Mouse (Mus musculus): ENCODE measurements around the gene Sox14. TPM values are rescaled to one million over a fixed set of nuclear protein-coding genes. Genes with fewer than 3 reads are reported as not detected.
A peak's percentile ranks its signal among the peaks of the same experiment; 100 is the strongest.

Sox14 gene
- polyA plus RNA-seq, 1 experiment from 2014 or later, result not detected

- Histone ChIP-seq H3K4me2 (ENCODE audit: low read depth, low read length) (no peak overlapping the region), H3K4me1 (ENCODE audit: control insufficient read depth, insufficient read depth, low read length) (no peaks in the 10 kb centered on the region), H3K27me3 (replicated peaks; ENCODE audit: control insufficient read depth, insufficient read depth, low read length) (peaks cover 53% of the 10 kb centered on the region), H3K9me3 (ENCODE audit: control insufficient read depth, low read length) (no peaks in the 10 kb centered on the region), H3K36me3 (ENCODE audit: control insufficient read depth, insufficient read depth, low read length) (no peaks in the 10 kb centered on the region), H3K4me3 (ENCODE audit: low read depth, low read length) (no peak overlapping the region), H3K9ac (ENCODE audit: low read depth, low read length) (no peak overlapping the region), H3K27ac (replicated peaks; ENCODE audit: low read depth, low read length) (no peak overlapping the region)
- no peak for ATAC-seq (ENCODE audit: low read depth)
- 81% methylated on average over 9 of the region's 9 CpGs for WGBS
- DNase-seq (ENCODE audit: low spot score), result no peak
Observed at GRCm38 (mm10) chr9:99862936-99863335, 13.0 kb downstream of the Sox14 start.

DNA sequence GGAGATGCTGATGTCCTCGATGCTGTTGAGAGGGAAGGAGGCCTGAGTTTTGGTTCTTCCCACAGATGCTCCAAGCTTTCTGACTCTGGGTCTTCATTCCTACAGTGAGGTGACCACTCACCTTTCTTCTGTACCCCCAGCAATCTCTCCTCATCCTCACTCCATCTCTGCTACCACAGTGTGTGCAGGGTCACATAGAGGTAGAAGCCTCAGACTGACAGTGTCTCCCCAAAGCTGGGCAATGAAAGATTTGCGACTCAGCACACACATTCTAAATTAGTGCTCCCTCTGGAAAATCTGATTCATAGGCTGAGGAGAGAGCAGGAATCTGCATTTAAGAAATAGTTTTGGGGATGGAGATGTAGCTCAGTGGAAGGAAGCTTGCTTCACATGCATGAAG, 21.5 kb downstream of the Sox14 start:
- Histone ChIP-seq H3K27ac (replicated peaks; ENCODE audit: low read depth, low read length) (no peak overlapping the region), H3K4me1 (ENCODE audit: control insufficient read depth, insufficient read depth, low read length) (no peaks in the 10 kb centered on the region), H3K9ac (ENCODE audit: low read depth, low read length) (no peak overlapping the region), H3K4me3 (ENCODE audit: low read depth, low read length) (no peak overlapping the region), H3K27me3 (replicated peaks; ENCODE audit: control insufficient read depth, insufficient read depth, low read length) (0 out of 2 replicates have a peak, but pooled peaks cover 6% of the 10 kb centered on the region), H3K9me3 (ENCODE audit: control insufficient read depth, low read length) (no peaks in the 10 kb centered on the region), H3K36me3 (ENCODE audit: control insufficient read depth, insufficient read depth, low read length) (no peaks in the 10 kb centered on the region), H3K4me2 (ENCODE audit: low read depth, low read length) (no peak overlapping the region)
- ATAC-seq (ENCODE audit: low read depth), result no peak
- no peak for DNase-seq (ENCODE audit: low spot score)
- 92% methylated on average over 2 of the region's 2 CpGs for WGBS

DNA sequence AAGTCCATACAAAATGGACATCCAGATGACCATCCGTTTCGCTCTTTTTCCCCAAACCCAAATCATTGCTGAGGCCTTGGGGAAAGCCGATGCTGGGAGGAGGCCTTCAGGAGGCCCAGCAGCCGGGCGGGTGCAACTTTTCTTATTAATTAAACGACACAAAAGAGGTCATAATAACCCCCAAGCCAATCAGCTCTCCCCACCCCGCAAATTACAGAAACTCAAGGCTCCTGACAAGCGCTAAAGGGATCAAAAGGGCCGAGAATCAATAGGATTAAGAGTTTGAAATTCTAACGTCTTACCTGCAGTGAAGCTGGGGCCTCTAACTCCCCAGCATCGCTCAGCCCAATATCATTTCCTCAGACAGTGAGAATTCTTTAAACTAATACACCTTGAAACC, 22.6 kb downstream of the Sox14 start:
- DNase-seq (ENCODE audit: low spot score) (no peak), ATAC-seq (ENCODE audit: low read depth) (no peak)
- 49% methylated on average over 11 of the region's 11 CpGs for WGBS
- Histone ChIP-seq H3K9ac (ENCODE audit: low read depth, low read length) (no peak overlapping the region), H3K36me3 (ENCODE audit: control insufficient read depth, insufficient read depth, low read length) (no peaks in the 10 kb centered on the region), H3K4me2 (ENCODE audit: low read depth, low read length) (no peak overlapping the region), H3K4me3 (ENCODE audit: low read depth, low read length) (no peak overlapping the region), H3K9me3 (ENCODE audit: control insufficient read depth, low read length) (no peaks in the 10 kb centered on the region), H3K27me3 (replicated peaks; ENCODE audit: control insufficient read depth, insufficient read depth, low read length) (0 out of 2 replicates have a peak, but pooled peaks cover 6% of the 10 kb centered on the region), H3K27ac (replicated peaks; ENCODE audit: low read depth, low read length) (no peak overlapping the region), H3K4me1 (ENCODE audit: control insufficient read depth, insufficient read depth, low read length) (no peaks in the 10 kb centered on the region)

- Histone ChIP-seq H3K4me1 (ENCODE audit: control insufficient read depth, insufficient read depth, low read length) (no peaks in the 10 kb centered on the region), H3K9me3 (ENCODE audit: control insufficient read depth, low read length) (no peaks in the 10 kb centered on the region), H3K4me2 (ENCODE audit: low read depth, low read length) (no peak overlapping the region), H3K36me3 (ENCODE audit: control insufficient read depth, insufficient read depth, low read length) (no peaks in the 10 kb centered on the region), H3K27me3 (replicated peaks; ENCODE audit: control insufficient read depth, insufficient read depth, low read length) (no peaks in the 10 kb centered on the region), H3K9ac (ENCODE audit: low read depth, low read length) (no peak overlapping the region), H3K4me3 (ENCODE audit: low read depth, low read length) (no peak overlapping the region), H3K27ac (replicated peaks; ENCODE audit: low read depth, low read length) (no peak overlapping the region)
- DNase-seq (ENCODE audit: low spot score), result no peak
- ATAC-seq (ENCODE audit: low read depth), result no peak
- 83% methylated on average over 7 of the region's 7 CpGs for whole genome bisulfite sequencing
Observed at GRCm38 (mm10) chr9:99850354-99850753, 25.6 kb downstream of the Sox14 start.

DNA sequence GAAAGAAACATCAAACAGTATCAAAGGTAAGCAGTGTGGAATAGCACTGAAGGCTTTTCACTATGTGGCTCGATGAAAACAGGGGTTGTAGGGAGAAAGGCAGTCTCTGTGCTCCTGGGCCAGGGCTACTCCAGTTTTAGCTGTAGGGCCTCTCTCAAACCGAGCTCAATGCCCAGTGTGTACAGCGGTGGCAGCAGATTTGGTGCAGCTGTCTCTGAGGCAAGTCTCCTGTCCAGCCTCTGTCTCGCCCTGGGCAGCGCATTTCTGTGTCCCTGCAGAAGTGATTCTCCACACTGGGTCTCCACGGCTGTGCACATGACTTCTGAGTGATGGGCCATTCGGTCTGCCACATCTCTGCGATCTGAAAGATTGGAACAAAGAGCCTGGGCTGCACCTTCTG, 27.6 kb downstream of the Sox14 start:
- no peak overlapping the region for H3K4me2 ChIP-seq (ENCODE audit: low read depth, low read length)
- 45% methylated on average over 8 of the region's 8 CpGs for WGBS
- H3K4me1 ChIP-seq (ENCODE audit: control insufficient read depth, insufficient read depth, low read length), result no peaks in the 10 kb centered on the region
- H3K27ac ChIP-seq (replicated peaks; ENCODE audit: low read depth, low read length), result no peak overlapping the region
- no peak overlapping the region for H3K4me3 ChIP-seq (ENCODE audit: low read depth, low read length)
- ATAC-seq (ENCODE audit: low read depth) (no peak), DNase-seq (ENCODE audit: low spot score) (no peak)
- no peaks in the 10 kb centered on the region for H3K9me3 ChIP-seq (ENCODE audit: control insufficient read depth, low read length)
- no peaks in the 10 kb centered on the region for H3K27me3 ChIP-seq (replicated peaks; ENCODE audit: control insufficient read depth, insufficient read depth, low read length)
- no peak overlapping the region for H3K9ac ChIP-seq (ENCODE audit: low read depth, low read length)
- H3K36me3 ChIP-seq (ENCODE audit: control insufficient read depth, insufficient read depth, low read length), result no peaks in the 10 kb centered on the region

DNA sequence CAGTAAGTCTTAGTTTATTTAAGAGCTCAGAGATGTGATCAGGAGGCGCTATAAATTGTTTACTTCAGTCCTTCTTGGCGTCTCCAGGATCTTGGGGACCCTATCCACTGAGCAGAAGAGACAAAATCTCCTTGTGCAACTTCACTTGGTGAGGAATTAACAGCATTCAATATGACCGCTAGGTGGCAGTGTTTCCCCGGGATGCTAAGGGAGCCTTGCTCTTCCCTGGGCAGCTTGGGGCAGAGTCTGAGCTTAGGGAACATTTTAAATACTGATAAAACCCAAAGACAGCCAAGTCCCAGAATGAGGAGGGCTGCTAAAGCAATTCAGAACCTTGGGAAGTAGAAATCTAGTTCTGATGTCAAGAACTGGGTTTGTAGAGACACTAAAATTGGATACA, 29.1 kb downstream of the Sox14 start:
- Histone ChIP-seq H3K27ac (replicated peaks; ENCODE audit: low read depth, low read length) (no peak overlapping the region), H3K9me3 (ENCODE audit: control insufficient read depth, low read length) (no peaks in the 10 kb centered on the region), H3K27me3 (replicated peaks; ENCODE audit: control insufficient read depth, insufficient read depth, low read length) (no peaks in the 10 kb centered on the region), H3K4me1 (ENCODE audit: control insufficient read depth, insufficient read depth, low read length) (no peaks in the 10 kb centered on the region), H3K4me2 (ENCODE audit: low read depth, low read length) (no peak overlapping the region), H3K4me3 (ENCODE audit: low read depth, low read length) (no peak overlapping the region), H3K9ac (ENCODE audit: low read depth, low read length) (no peak overlapping the region), H3K36me3 (ENCODE audit: control insufficient read depth, insufficient read depth, low read length) (no peaks in the 10 kb centered on the region)
- WGBS, result under 1% methylated on average over 4 of the region's 4 CpGs
- ATAC-seq (ENCODE audit: low read depth) (no peak), DNase-seq (ENCODE audit: low spot score) (peak; percentile 84)

- no peak overlapping the region for H3K4me2 ChIP-seq (ENCODE audit: low read depth, low read length)
Observed at GRCm38 (mm10) chr9:99839367-99839766, 36.6 kb downstream of the Sox14 start.

DNA sequence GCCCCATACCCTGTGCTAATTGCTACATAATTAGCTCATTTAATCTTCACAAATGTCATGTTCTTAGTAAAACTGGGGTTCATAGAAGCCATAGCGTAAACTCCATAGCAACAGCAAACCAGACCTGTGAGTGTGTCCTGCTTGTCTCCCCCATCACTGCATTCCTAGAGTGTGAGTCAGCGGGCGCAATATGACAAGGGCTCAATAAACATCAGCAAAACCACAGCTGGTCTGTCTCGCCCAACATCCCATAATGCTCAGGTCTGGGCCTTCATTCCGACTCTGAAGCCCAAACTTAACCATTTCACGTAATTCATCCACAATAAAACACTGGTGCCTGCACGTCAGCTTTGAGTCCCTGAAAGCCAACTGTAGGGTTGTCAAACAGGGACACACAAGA, 37.1 kb downstream of the Sox14 start:
- ATAC-seq (ENCODE audit: low read depth) (no peak), DNase-seq (ENCODE audit: low spot score) (peak; percentile 15)
- H3K27me3 ChIP-seq (replicated peaks; ENCODE audit: control insufficient read depth, insufficient read depth, low read length), result no peaks in the 10 kb centered on the region
- H3K4me3 ChIP-seq (ENCODE audit: low read depth, low read length), result no peak overlapping the region
- no peaks in the 10 kb centered on the region for H3K36me3 ChIP-seq (ENCODE audit: control insufficient read depth, insufficient read depth, low read length)
- H3K4me1 ChIP-seq (ENCODE audit: control insufficient read depth, insufficient read depth, low read length), result no peaks in the 10 kb centered on the region
- H3K27ac ChIP-seq (replicated peaks; ENCODE audit: low read depth, low read length), result no peak overlapping the region
- peaks cover 8% of the 10 kb centered on the region for H3K9me3 ChIP-seq (ENCODE audit: control insufficient read depth, low read length)
- no peak overlapping the region for H3K4me2 ChIP-seq (ENCODE audit: low read depth, low read length)
- 63% methylated on average over 7 of the region's 7 CpGs for WGBS
- no peak overlapping the region for H3K9ac ChIP-seq (ENCODE audit: low read depth, low read length)

More at GRCm38 (mm10) chr9:99839367-99839766, 36.6 kb downstream of the Sox14 start:
- Histone ChIP-seq H3K9ac (ENCODE audit: low read depth, low read length) (no peak overlapping the region), H3K27ac (replicated peaks; ENCODE audit: low read depth, low read length) (no peak overlapping the region), H3K27me3 (replicated peaks; ENCODE audit: control insufficient read depth, insufficient read depth, low read length) (no peaks in the 10 kb centered on the region), H3K4me1 (ENCODE audit: control insufficient read depth, insufficient read depth, low read length) (no peaks in the 10 kb centered on the region), H3K36me3 (ENCODE audit: control insufficient read depth, insufficient read depth, low read length) (no peaks in the 10 kb centered on the region), H3K4me3 (ENCODE audit: low read depth, low read length) (no peak overlapping the region), H3K9me3 (ENCODE audit: control insufficient read depth, low read length) (peaks cover 8% of the 10 kb centered on the region)
- ATAC-seq (ENCODE audit: low read depth), result no peak
- WGBS, result 89% methylated on average over 3 of the region's 3 CpGs
- DNase-seq (ENCODE audit: low spot score), result no peak

DNA sequence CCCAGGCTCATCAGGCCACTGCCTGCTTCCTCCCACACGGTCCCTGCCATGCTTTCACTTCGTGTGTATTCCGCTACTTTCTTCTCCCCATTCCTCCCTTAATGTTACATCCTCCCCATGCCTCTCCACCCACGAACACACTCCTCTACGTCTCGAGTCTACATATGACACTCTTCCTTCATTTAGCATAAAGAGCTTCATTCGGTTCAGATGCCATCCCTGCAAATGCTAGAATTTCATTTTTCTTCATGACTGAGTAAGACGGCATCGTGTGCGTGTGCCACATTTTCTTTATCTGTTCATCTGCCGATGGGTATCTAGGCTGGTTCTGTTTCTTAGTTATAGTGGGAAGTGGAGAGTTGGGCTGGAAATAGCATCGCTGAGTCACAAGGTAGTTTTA, 39.3 kb downstream of the Sox14 start:
- no peak overlapping the region for H3K9ac ChIP-seq (ENCODE audit: low read depth, low read length)
- WGBS, result 88% methylated on average over 12 of the region's 12 CpGs
- H3K4me1 ChIP-seq (ENCODE audit: control insufficient read depth, insufficient read depth, low read length), result no peaks in the 10 kb centered on the region
- no peak for ATAC-seq (ENCODE audit: low read depth)
- H3K27ac ChIP-seq (replicated peaks; ENCODE audit: low read depth, low read length), result no peak overlapping the region
- no peaks in the 10 kb centered on the region for H3K27me3 ChIP-seq (replicated peaks; ENCODE audit: control insufficient read depth, insufficient read depth, low read length)
- no peak for DNase-seq (ENCODE audit: low spot score)
- no peak overlapping the region for H3K4me2 ChIP-seq (ENCODE audit: low read depth, low read length)
- peaks cover 8% of the 10 kb centered on the region for H3K9me3 ChIP-seq (ENCODE audit: control insufficient read depth, low read length)
- H3K36me3 ChIP-seq (ENCODE audit: control insufficient read depth, insufficient read depth, low read length), result no peaks in the 10 kb centered on the region
- H3K4me3 ChIP-seq (ENCODE audit: low read depth, low read length), result no peak overlapping the region

Data from embryonic facial prominence, embryonic 14.5 days (tissue).